Mouse (Mus musculus) liver, adult 2 months (tissue): ENCODE measurements at regions not wholly inside any gene's neighbourhood (a gene's known extent, or its start where the extent isn't known, plus 50 kb on each side); places are given as distances from the start of the nearest gene placed in this dataset.

Source experiments
- DNase-seq: peaks from one replicate; pipeline ENCODE4 v3.0.0-alpha.2; 2011; ENCODE audit warnings: low read depth, low spot score; ENCODE audit errors: extremely low read depth
- H3K27ac ChIP-seq: fragments of 200-500 bp; replicated peaks from 2 replicates; pipeline ENCODE4 v1.5.1; 2012; ENCODE audit warnings: low read depth, mild to moderate bottlenecking, control low read depth, inconsistent platforms, low read length; ENCODE audit not compliant: insufficient read depth
- H3K27me3 ChIP-seq: fragments of 200-500 bp; 2 replicates; pipeline ENCODE4 v1.6.1; 2012; ENCODE audit warnings: mild to moderate bottlenecking, moderate library complexity, low read length, inconsistent platforms; ENCODE audit not compliant: control insufficient read depth, insufficient read depth
- H3K36me3 ChIP-seq: fragments of 200-500 bp; 2 replicates; pipeline ENCODE4 v1.6.1; 2012; ENCODE audit warnings: low read length, inconsistent platforms; ENCODE audit not compliant: control insufficient read depth, insufficient read depth
- H3K4me1 ChIP-seq: fragments of 200-500 bp; 2 replicates; pipeline ENCODE4 v1.6.1; 2011; ENCODE audit warnings: low read length; ENCODE audit not compliant: control insufficient read depth, insufficient read depth
- H3K4me3 ChIP-seq: fragments of 200-500 bp; 2 replicates; pipeline ENCODE4 v1.5.1; 2011; ENCODE audit warnings: low read depth, mild to moderate bottlenecking, control low read depth, low read length, moderate library complexity; ENCODE audit not compliant: insufficient read depth
- H3K79me2 ChIP-seq: fragments of 200-500 bp; 2 replicates; pipeline ENCODE4 v1.6.1; 2012; ENCODE audit warnings: inconsistent platforms, mild to moderate bottlenecking, low read length, moderate library complexity; ENCODE audit not compliant: control insufficient read depth, insufficient read depth
- H3K9ac ChIP-seq: fragments of 200-500 bp; 2 replicates; pipeline ENCODE4 v1.6.1; 2012; ENCODE audit warnings: low read depth, mild to moderate bottlenecking, control low read depth, inconsistent platforms, low read length
- CTCF ChIP-seq: fragments of 200-500 bp; IDR thresholded peaks from 2 replicates; pipeline ENCODE4 v1.5.1; 2011; ENCODE audit warnings: low read depth, low read length, control low read depth
- POLR2A ChIP-seq: fragments of 200-500 bp; IDR thresholded peaks from 2 replicates; pipeline ENCODE4 v1.6.1; 2011; ENCODE audit warnings: low read length, control low read depth; ENCODE audit not compliant: insufficient read depth; ENCODE audit errors: extremely low read depth
- WGBS: fragments of 180-500 bp; shearing (Covaris S2); methylation state at CpG from one replicate; pipeline ENCODE4 v1.1.7; 2018; 5-methylcytosine and 5-hydroxymethylcytosine counted together

GRCm38 (mm10) chr4:124228537-124228936 lies 310.7 kb upstream of the 4930535I16Rik start:
- Histone ChIP-seq H3K27ac (no peak overlapping the region), H3K79me2 (no peaks in the 10 kb centered on the region), H3K36me3 (no peaks in the 10 kb centered on the region), H3K9ac (no peak overlapping the region), H3K4me1 (peaks cover 2% of the 10 kb centered on the region; the same call in 1 of the 2 replicates), H3K27me3 (no peaks in the 10 kb centered on the region; the same call in 1 of the 2 replicates), H3K4me3 (no peak overlapping the region)
- DNase-seq: peak; percentile 32
- 15% methylated on average over 17 of the region's 17 CpGs for WGBS
- TF ChIP-seq CTCF (peak; percentile 77), POLR2A (no peak)

DNA sequence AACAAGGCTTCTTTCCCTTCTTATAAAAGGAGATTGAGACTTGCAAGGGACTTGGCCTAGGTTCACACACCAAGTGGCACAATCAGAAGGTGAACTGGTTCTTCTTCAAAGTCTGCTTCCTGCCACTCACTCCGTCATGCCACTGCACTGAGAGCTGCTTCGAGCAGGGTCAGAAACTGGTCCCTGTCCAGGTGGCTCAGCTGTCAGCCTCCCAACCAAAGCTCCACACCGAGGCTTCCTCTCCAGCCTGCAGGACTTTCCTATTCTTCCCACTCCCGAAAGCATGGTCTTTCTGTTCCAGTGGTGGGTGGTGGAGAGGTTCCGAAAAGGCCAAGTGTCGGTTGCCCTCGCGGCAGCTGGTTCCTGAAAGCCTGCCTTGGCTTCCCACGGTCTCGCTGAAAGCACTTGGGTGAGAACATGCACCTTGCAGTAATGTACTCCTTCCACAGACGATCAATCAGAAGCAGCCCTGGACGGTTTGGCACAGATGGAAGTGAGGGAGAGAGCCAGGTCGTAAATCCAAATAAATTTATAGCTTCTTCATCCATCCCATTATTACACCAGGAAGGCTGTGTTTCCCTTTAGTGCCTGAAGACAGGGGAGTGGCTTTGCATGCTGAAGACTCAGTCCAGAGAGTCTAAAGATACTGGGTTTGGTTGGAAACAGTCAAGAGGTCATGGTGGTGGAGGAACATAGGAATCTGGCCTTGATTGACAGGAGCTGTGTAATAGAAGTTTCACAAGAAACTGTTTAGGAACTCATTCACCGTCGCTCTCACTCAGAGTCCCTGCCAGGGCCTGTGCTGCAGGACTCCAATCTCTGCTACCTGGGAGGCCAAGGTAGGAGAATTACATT lies 306.1 kb upstream of the 4930535I16Rik start:
- DNase-seq: no peak
- no peaks in the 10 kb centered on the region for H3K36me3 ChIP-seq
- WGBS: 89% methylated on average over 15 of the region's 15 CpGs

GRCm38 (mm10) chr4:124221736-124222135 lies 303.9 kb upstream of the 4930535I16Rik start:
- Histone ChIP-seq H3K79me2 (no peaks in the 10 kb centered on the region), H3K4me1 (no peaks in the 10 kb centered on the region), H3K36me3 (no peaks in the 10 kb centered on the region), H3K4me3 (no peak overlapping the region), H3K9ac (no peak overlapping the region), H3K27ac (no peak overlapping the region), H3K27me3 (no peaks in the 10 kb centered on the region; the same call in 1 of the 2 replicates)
- TF ChIP-seq POLR2A (no peak), CTCF (no peak)
- DNase-seq: no peak
- WGBS: 70% methylated on average over 4 of the region's 4 CpGs

More for the DNA sequence above, 306.1 kb upstream of the 4930535I16Rik start:
- H3K9ac ChIP-seq: no peak overlapping the region
- H3K79me2 ChIP-seq: no peaks in the 10 kb centered on the region
- no peak overlapping the region for H3K4me3 ChIP-seq
- H3K27ac ChIP-seq: no peak overlapping the region
- H3K27me3 ChIP-seq: no peaks in the 10 kb centered on the region; the same call in 1 of the 2 replicates
- no peaks in the 10 kb centered on the region for H3K4me1 ChIP-seq
- TF ChIP-seq CTCF (no peak), POLR2A (no peak)

DNA sequence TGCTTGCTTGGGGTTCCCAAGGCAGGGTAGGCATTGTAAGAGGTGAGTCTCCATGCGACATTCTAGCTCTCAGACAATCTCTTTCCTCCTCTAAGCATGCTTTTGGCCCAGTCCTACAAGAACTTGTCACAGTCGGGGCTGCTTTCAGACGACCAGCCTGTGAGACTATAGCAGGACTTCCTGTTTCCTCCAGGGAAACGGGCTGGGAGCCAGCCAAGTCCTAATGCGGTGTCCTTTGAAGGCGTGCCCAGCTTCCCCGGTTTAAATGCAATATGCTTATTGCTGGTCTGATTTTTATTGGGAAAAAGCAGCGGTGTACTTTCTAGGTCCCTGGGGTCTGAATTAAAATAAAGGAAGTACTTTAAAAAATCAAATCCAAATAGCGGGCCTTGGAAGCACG lies 299.4 kb upstream of the 4930535I16Rik start:
- H3K36me3 ChIP-seq: no peaks in the 10 kb centered on the region
- WGBS: 53% methylated on average over 10 of the region's 10 CpGs
- no peak overlapping the region for H3K27ac ChIP-seq
- no peak overlapping the region for H3K9ac ChIP-seq
- H3K27me3 ChIP-seq: no peaks in the 10 kb centered on the region
- H3K79me2 ChIP-seq: no peaks in the 10 kb centered on the region
- no peak overlapping the region for H3K4me3 ChIP-seq
- peak; percentile 3 for DNase-seq
- peaks cover 3% of the 10 kb centered on the region; the same call in 1 of the 2 replicates for H3K4me1 ChIP-seq
- no peak for TF ChIP-seq POLR2A
- no peak for TF ChIP-seq CTCF

DNA sequence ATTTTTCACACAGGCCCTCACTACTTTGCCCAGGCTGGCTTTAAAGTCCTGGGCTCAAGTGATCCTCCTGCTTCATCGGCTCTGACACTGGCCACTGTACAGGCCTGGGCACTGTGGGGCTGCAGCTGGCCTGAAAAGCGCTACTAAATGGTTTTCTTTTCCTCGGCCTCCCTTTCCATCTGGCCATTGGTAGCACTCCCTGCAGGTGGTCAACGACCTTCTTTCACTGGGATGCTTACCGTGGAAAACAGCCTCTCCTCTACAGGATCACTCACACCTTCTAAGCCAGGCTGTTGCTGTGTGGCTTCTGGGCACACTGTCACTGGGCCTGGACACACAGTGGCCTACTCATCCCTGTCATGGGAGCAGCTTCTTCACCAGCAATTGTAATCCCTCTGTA lies 298.5 kb upstream of the 4930535I16Rik start:
- TF ChIP-seq CTCF (no peak), POLR2A (no peak)
- DNase-seq: no peak
- Histone ChIP-seq H3K27ac (no peak overlapping the region), H3K36me3 (no peaks in the 10 kb centered on the region), H3K9ac (no peak overlapping the region), H3K4me3 (no peak overlapping the region), H3K27me3 (no peaks in the 10 kb centered on the region), H3K79me2 (no peaks in the 10 kb centered on the region), H3K4me1 (peaks cover 3% of the 10 kb centered on the region; the same call in 1 of the 2 replicates)
- 83% methylated on average over 5 of the region's 5 CpGs for WGBS

- no peaks in the 10 kb centered on the region for H3K79me2 ChIP-seq
- no peaks in the 10 kb centered on the region for H3K36me3 ChIP-seq
- TF ChIP-seq POLR2A (no peak), CTCF (no peak)
- no peak overlapping the region for H3K4me3 ChIP-seq
- no peaks in the 10 kb centered on the region for H3K27me3 ChIP-seq
- H3K27ac ChIP-seq: no peak overlapping the region
- peaks cover 3% of the 10 kb centered on the region; the same call in 1 of the 2 replicates for H3K4me1 ChIP-seq
- H3K9ac ChIP-seq: no peak overlapping the region
- peak; percentile 44 for DNase-seq
- WGBS: 27% methylated on average over 7 of the region's 7 CpGs
Measured at GRCm38 (mm10) chr4:124215077-124215476, 297.3 kb upstream of the 4930535I16Rik start.
